Mouse (Mus musculus): ENCODE measurements around the gene Foxa3. TPM values are rescaled to one million over a fixed set of nuclear protein-coding genes. Genes with fewer than 3 reads are reported as not detected.
A peak's percentile ranks its signal among the peaks of the same experiment; 100 is the strongest.
"Not testable (repeated sequence)": the region's sequence is repeated elsewhere in the genome, so short reads cannot be mapped to it uniquely, and the experiment has no call there.

The Foxa3 gene
- polyA plus RNA-seq (2015; fragmentation: Nextera tagmentation; extraction: Ambion mirVana), result 0.23 and 0.47 TPM in 2 replicates

DNA sequence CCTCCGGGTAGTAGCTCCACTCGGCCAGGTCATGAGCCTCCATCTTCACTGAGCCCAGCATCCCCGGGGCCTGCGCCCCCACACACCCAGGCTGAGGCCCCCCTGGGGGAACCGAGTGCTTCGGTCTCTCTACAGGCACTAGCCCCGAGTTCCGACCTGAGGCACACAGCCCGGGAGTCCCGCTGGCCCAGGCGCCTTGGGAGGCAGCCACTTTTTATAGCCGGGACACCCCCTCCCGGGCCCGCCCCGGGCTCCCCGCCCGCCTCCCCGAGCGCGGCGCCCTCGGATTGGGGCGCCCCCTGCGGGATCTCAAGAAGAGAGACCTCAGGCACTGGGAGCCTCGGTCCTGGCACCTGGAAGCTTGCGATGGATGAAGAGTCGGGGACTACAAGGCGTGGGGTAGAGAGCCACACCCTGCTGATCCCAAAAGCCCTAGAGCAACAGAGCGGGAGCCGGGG lies at the start of gene Foxa3:
Gene Foxa3, minus strand, starts transcription at position 182 of the 458 bp plus-strand sequence.
- peak; percentile 50 for DNase-seq (ENCODE audit: low spot score)

DNA sequence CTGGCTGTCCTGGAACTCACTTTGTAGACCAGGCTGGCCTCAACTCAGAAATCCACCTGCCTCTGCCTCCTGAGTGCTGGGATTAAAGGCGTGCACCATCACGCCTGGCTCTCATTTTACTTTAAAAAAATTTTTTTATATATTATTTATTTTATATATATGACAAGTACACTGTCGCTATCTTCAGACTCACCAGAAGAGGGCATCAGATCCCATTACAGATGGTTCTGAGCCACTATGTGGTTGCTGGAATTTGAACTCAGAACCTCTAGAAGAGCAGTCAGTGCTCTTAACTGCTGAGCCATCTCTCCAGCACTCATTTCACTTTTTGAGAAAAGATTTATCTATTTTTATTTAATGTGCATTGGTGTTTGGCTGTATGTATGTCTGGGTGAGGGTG lies 47.7 kb upstream of the Foxa3 start:
- not testable (repeated sequence) for DNase-seq (ENCODE audit: low spot score)

DNA sequence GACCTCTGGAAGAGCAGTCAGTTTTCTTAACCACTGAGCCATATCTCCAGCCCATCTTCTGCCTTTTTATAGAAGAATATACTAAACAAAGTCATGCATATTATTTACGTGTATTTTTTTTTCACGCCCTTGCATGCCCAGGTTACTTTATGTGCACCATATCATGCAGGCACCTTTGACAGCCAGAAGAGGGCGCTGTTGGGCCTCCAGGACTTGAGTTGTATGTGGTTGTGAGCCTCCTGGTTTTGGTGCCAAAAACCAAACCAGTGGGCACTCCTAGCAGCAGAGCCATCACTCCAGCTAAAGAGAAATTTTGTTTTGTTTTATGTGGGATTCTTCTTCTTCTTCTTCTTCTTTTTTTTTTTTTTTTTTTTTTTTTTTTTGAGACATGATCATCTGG lies 46.2 kb upstream of the Foxa3 start:
- DNase-seq (ENCODE audit: low spot score), result peak; percentile 39

DNA sequence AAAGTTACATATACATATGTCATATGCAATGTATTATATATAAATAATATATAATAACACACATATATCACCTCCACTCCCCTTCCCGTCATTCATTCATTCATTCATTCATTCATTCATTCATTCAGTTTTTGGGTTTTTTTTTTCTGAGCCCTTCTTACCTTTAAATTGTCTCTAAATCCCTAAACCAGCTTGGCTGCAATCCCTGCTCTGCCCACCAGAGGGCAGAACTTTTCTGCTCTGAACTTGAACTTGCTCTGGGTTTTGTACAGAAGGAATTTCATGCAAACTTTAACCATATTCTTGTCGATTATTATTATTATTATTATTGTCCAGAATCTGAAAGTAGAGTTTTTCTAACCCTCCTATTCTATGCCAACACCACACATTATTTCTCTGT lies 45.4 kb upstream of the Foxa3 start:
- peak; percentile 84 for DNase-seq (ENCODE audit: low spot score)

DNA sequence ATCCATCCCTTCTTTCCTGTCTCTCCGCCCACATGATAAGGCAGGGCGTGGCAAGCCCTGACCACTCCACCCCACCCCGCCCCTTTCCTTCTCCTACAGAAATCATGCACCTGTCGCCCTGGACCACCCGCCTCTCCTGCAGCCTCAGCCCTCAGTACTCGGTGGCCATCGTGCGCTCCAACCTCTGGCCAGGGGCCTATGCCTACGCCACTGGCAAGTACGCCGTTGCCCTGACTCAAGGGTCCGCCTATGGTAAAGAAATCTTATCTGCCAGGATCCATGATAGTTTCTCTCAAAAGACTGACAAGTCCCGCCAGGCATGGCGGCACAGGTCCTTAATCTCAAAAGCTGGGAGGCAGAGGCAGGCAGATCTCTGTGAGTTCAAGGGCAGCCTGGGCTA lies 44.6 kb upstream of the Foxa3 start:
- no peak for DNase-seq (ENCODE audit: low spot score)

DNA sequence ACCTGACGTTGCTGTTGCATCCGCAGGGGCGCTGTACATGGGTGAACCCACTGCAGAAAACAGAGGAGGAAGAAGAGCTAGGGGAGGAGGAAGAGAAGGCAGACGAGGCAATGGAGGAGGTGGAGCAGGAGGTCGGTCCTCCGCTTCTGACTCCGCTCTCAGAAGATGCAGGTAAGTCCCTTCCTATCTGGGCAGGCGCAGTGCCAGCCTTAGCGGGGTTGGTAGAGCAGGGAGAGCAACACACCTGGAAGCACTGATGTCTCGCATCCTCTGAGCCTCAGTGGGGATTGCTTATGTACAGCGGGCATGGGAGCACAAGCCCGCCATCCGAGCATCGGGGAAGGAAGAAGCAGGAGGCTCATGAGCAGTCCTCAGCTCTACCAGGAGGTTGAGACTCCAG lies 43.7 kb upstream of the Foxa3 start:
- no peak for DNase-seq (ENCODE audit: low spot score)

DNA sequence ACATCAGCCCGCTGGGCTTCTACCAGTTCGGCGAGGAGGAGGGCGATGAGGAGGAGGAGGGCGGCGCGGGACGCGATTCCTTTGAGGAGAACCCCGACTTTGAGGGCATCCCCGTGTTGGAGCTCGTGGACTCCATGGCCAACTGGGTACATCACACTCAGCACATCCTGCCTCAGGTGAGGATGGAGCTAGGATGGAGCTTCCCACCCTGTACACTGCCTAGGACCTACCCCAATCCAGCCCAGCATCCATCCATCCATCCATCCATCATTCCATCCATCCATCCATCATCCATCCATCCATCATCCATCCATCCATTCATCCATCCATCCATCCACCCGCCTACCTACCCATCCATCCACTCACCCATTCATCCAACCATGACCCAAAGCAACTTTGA lies 42.6 kb upstream of the Foxa3 start:
- no peak for DNase-seq (ENCODE audit: low spot score)

- DNase-seq (ENCODE audit: low spot score), result no peak
These were observed 34.1 kb upstream of the Foxa3 start for GRCm38 (mm10) chr7:19057405-19057804.

GRCm38 (mm10) chr7:19055108-19055507 lies 31.8 kb upstream of the Foxa3 start:
- DNase-seq (ENCODE audit: low spot score), result no peak

GRCm38 (mm10) chr7:19054777-19055076 lies 31.4 kb upstream of the Foxa3 start:
- no peak for DNase-seq (ENCODE audit: low spot score)

DNA sequence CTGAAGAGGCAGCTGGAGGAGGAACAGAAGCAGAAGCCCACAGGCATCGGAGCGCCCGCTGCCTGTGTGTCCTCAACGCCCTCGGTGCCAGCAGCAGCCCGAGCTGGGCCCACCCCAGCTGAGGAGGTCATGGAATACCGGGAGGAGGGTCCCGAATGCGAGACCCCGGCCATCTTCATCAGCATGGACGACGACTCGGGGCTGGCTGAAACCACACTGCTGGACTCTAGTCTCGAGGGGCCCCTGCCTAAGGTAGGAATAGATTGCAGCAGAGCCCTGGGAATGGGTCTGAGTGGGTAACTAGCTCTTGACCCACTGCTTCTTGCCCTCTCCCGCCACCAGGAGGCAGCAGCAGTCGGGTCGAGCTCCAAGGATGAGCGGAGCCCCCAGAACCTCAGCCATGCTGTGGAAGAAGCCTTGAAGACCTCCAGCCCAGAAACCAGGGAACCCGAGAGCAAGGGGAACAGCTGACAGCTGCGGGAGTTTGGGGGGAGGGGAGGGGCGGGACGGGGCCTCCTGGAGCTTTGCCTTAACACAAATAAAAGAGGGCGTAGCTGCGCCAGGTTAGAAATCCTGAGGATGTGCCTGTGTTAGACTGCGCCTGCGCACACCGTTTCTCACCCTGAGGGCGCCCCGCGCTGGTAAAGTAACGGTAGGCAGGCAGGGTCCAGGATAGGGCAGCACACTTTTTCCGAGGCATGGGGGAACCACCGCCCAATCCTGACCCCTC lies 30.9 kb upstream of the Foxa3 start, which contains the start of gene Rsph6a:
Gene Rsph6a, plus strand, starts transcription at position 644 of the 730 bp plus-strand sequence.
- peak; percentile 16 for DNase-seq (ENCODE audit: low spot score)

GRCm38 (mm10) chr7:19053136-19053532 lies 29.8 kb upstream of the Foxa3 start:
- DNase-seq (ENCODE audit: low spot score), result no peak

DNA sequence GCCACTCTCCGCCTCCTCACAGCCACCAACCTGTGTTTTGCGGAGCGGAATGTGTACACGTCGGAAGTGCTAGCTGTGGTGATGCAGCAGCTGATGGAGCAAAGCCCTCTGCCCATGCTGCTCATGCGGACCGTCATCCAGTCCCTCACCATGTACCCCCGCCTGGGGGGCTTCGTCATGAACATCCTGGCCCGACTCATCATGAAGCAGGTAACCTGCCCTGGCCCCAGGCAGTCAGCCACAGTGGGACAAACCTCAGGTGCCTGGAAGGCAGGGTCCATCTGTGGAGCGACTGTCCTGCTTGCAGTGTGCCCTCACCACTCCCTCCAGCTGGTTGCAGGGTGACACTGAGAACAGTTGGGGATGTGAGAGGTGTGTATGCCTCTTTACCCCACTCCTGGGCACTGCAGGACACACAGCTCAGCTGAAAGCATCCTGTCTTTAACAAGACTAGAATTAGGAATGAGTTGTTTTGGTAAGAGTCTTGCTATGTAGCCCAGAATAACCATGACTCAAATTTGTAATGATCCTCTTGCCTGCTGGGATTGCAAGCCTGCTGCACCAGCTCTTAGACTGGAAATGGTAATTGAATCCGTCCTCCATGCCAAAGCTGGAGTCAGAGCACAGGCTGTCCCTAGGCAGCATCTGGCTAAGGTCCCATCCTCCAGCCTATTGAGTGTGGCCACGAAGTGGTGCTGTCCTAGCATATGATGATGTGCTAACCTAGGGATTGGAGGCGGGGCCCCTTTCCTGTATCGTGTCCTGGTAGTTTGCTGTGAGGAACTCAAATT lies 29.2 kb upstream of the Foxa3 start:
- DNase-seq (ENCODE audit: low spot score), result no peak

DNA sequence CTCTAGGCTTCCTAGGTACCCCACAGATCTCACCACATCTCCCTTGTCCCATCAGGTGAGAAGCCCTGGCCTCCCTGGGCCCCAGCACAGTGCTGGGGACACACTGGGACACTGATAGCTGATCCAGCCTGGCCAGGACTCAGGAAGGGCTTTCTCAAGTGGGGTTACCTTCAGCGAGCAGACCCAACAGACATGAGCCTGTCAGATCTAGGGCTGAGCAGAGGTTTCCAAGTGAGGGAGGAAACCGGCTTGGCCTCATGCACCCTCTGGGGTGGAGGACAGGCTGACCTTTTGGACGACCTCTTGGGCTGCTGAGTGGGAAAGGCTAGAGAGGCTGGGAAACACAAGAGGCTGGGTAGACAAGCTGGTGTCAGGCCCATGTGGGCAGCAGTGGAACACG lies 27.8 kb upstream of the Foxa3 start:
- DNase-seq (ENCODE audit: low spot score), result no peak

GRCm38 (mm10) chr7:19050172-19050571 lies 26.8 kb upstream of the Foxa3 start:
- no peak for DNase-seq (ENCODE audit: low spot score)

- no peak for DNase-seq (ENCODE audit: low spot score)
These were observed 25.9 kb upstream of the Foxa3 start for GRCm38 (mm10) chr7:19049252-19049651.

- DNase-seq (ENCODE audit: low spot score), result no peak
These were observed 24.7 kb upstream of the Foxa3 start for GRCm38 (mm10) chr7:19048006-19048527.

DNA sequence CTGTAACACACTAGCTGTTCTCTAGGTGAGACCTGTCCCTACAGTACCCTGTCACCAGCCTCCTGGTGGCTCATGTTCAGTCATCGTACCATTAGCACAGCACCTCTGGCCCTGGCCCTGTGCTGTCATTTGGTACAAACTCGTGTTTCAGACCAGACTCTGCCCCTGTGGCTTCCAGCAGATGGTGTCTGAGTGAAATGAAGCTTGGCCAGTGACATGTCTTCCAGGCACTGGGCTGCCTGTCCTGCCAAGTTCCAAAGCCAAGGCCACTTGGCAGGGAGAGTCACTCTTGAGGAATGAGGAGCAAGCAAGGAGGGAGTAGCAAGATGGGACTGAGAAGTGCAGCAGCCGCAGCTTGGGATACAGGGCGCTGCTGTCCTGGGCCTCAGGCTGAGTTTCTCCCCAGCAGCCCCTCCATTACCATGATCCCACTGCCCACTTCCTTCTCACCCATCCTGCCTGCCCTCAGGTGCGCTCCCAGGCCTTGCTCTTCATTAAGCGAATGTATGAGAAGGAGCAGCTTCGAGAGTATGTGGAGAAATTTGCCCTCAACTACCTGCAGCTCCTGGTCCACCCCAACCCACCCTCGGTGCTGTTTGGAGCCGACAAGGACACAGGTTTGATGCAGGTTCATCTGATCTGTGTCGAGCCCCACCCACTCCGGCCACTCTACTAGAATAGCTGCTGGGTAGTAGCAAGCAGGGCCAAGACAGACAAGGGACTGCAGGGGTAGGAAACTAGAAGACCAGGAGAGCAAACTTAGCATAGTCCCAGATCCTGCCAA lies 23.1 kb upstream of the Foxa3 start:
- DNase-seq (ENCODE audit: low spot score), result no peak

- DNase-seq (ENCODE audit: low spot score), result no peak
These were observed 21.3 kb upstream of the Foxa3 start for GRCm38 (mm10) chr7:19044616-19045015.

DNA sequence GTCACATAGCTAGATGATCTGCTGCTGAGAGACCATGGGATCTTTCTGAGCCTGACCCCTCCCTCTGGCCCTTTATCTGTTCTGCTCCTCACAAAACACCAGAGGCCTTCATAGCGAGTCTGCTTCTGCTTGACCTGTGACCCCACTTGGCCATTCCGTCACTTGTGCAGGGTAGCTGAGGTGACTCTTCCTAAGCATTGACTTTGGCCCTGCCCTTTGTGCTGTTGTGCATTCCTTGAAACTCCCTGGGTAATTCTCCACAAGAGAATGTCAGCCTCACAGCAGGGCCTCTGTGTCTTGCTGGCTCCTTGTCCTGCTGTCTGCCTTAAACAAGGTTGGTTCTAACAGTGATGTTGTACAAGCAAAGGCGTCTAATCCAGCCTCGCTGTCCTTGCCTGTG lies 8.3 kb upstream of the Foxa3 start:
- no peak for DNase-seq (ENCODE audit: low spot score)

DNA sequence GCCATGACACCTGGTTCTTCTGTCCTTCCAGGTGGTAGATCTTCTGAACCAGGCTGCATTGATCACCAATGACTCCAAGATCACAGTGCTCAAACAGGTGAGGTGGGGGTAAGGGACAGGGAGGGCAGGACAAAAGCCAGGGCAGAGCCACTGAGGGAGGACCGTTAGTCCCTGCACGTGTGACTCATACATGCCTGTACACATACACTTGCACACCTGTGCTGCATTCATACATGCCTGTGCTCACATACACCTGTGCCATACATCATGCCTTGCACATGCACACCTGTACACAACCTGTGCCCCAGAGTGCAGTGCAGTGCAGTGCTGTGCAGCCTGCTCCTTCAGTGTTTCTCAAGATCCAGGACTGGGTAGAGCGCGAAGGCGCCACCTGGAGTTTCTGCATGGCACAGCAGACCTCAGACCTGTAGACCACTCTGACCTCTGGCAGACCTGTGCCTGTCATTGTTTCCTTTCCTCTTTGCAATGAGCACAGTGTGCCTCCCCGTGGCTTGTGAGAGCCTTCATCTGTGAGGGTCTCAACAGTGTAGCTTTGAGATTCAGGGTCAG lies 5.8 kb upstream of the Foxa3 start:
- DNase-seq (ENCODE audit: low spot score), result peak; percentile 71
